Mouse (Mus musculus) ES-E14 (cell line): ENCODE results near the gene Cdh22.

Experiments used
- CHD2 ChIP-seq: IDR thresholded peaks from 2 replicates; pipeline ENCODE4 v1.6.1; 2014; ENCODE audit warnings: mild to moderate bottlenecking, low read depth, low read length, inconsistent platforms
- HCFC1 ChIP-seq: IDR thresholded peaks from 2 replicates; pipeline ENCODE4 v1.6.1; 2012; ENCODE audit warnings: low read length, inconsistent platforms, borderline replicate concordance; ENCODE audit not compliant: insufficient read depth
- ZNF384 ChIP-seq: IDR thresholded peaks from 2 replicates; pipeline ENCODE4 v1.6.1; 2012; ENCODE audit warnings: low read depth, low read length, inconsistent platforms

DNA sequence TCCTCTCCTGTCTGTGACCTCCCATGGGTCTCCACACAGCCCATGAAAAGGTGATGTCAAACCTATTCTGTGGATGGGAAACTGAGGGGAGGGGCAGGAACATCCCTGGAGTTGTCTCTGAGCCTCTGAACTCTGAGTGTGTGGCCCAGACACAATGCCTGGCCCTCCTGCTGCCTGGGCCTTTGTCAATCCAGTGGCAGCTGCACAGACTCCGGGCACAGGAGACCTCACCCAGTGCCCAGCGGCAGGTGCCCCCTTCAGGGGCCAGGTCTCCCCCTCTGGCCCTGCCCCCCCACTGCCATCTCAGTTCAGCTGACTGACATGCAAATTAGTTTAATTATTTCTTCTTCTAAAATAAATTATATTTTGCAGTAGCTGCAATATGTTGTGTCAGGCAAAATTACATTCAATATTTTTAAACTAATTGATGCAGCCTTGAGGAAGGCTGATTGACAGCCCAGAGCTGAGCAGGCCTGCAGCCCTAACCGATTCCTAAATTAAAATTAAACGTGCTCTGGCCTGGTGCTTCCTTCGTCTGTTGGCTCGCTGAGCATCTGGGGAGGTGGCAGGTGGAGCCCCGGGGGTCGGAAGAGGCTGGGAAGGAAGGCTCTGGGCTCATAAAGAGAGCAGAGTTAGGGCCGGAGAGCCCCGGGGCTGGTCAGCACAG, 107.6 kb downstream of the Cdh22 start:
- TF ChIP-seq ZNF384 = no peak
- TF ChIP-seq HCFC1 = no peak
- no peak for TF ChIP-seq CHD2
